Mouse (Mus musculus) erythroid progenitor cell, adult 5-6 weeks (primary cell): ENCODE data around the gene Serpinb5. TPM values are rescaled to one million over a fixed set of nuclear protein-coding genes. Genes with fewer than 3 reads are reported as not detected.

Experiments
- total RNA-seq, 2 experiments: library from RNA; stranded (forward) in 1 of 2; stranded (reverse) in 1 of 2; fragments of 150-400 nt in 1 of 2; fragments of 186-747, 209-891 nt in 1 of 2; gene quantifications; 2 replicates each; pipeline versions ENCODE4 v1.2.3 to v1.2.4; 2015 to 2017; ENCODE audit warnings: low replicate concordance in 2 of 2

Gene Serpinb5
- total RNA-seq, 2 experiments from 2014 or later, result not detected

Other genes starting within 250 kb of the Serpinb5 start
- 3.6 and 6.7 TPM in 2 replicates for gene Bcl2, start 146.9 kb upstream of the Serpinb5 start, total RNA-seq (2015; ENCODE audit: low replicate concordance)
- 1.1 and 1.9 TPM in 2 replicates for gene Bcl2, start 146.9 kb upstream of the Serpinb5 start, total RNA-seq (2017; ENCODE audit: low replicate concordance)
- 1.4 and 4.2 TPM in 2 replicates for gene Kdsr, start 101.4 kb upstream of the Serpinb5 start, total RNA-seq (2015; ENCODE audit: low replicate concordance)
- 5.6 and 12.9 TPM in 2 replicates for gene Kdsr, start 101.4 kb upstream of the Serpinb5 start, total RNA-seq (2017; ENCODE audit: low replicate concordance)
- 32.7 and 37.5 TPM in 2 replicates for gene Vps4b, start 64.4 kb upstream of the Serpinb5 start, total RNA-seq (2015; ENCODE audit: low replicate concordance)
- gene Vps4b, start 64.4 kb upstream of the Serpinb5 start, total RNA-seq (2017; ENCODE audit: low replicate concordance), result 32.0 and 34.4 TPM in 2 replicates
- not detected in 2 replicates for gene Serpinb12, start 73.3 kb downstream of the Serpinb5 start, total RNA-seq (2015; ENCODE audit: low replicate concordance)
- not detected in 2 replicates for gene Serpinb12, start 73.3 kb downstream of the Serpinb5 start, total RNA-seq (2017; ENCODE audit: low replicate concordance)
- not detected in 2 replicates for gene Serpinb13, start 119.8 kb downstream of the Serpinb5 start, total RNA-seq (2015; ENCODE audit: low replicate concordance)
- gene Serpinb13, start 119.8 kb downstream of the Serpinb5 start, total RNA-seq (2017; ENCODE audit: low replicate concordance), result not detected in 2 replicates
- not detected in 2 replicates for gene Serpinb3a, start 191.1 kb downstream of the Serpinb5 start, total RNA-seq (2015; ENCODE audit: low replicate concordance)
- not detected in 2 replicates for gene Serpinb3a, start 191.1 kb downstream of the Serpinb5 start, total RNA-seq (2017; ENCODE audit: low replicate concordance)
- gene Serpinb3d, start 222.3 kb downstream of the Serpinb5 start, total RNA-seq (2015; ENCODE audit: low replicate concordance), result not detected in 2 replicates
- not detected in 2 replicates for gene Serpinb3d, start 222.3 kb downstream of the Serpinb5 start, total RNA-seq (2017; ENCODE audit: low replicate concordance)